In genomic region chr9:78038755-78039489, GRCm38 (mm10) we compare ENCODE assay signal across 8 mouse cellular contexts. TPM values are rescaled to one million over a fixed set of nuclear protein-coding genes. Genes with fewer than 3 reads are reported as not detected.
DNase-seq lines count a peak whose midpoint lies in the region; ATAC-seq lines count a peak whose summit lies in the region.

No protein-coding gene starts in this region.

- ATAC-seq in hindbrain, embryonic 12.5 days (ENCODE audit: low FRiP score), result peak; percentile 56; the same call in 1 of the 2 replicates

- no peak overlapping the region for H3K4me3 ChIP-seq in hindbrain, embryonic 12.5 days

- 42% methylated on average over 18 of the region's 18 CpGs for WGBS in hindbrain, embryonic 12.5 days

- H3K27ac ChIP-seq in hindbrain, embryonic 12.5 days, result no peak overlapping the region

- H3K9ac ChIP-seq in hindbrain, embryonic 12.5 days, result no peak overlapping the region

- H3K4me1 ChIP-seq in hindbrain, embryonic 12.5 days, result no peaks in the 10 kb centered on the region

- no peak overlapping the region for H3K4me2 ChIP-seq in hindbrain, embryonic 12.5 days (replicated peaks)

- DNase-seq in NIH3T3 (ENCODE audit: low read depth), result peak; percentile 92
- DNase-seq in cerebellum, adult 9-10 months, result peak; percentile 57
- peak; percentile 55 to 76 for DNase-seq in frontal cortex, postnatal 14 days (ENCODE audit: low spot score in 2 of 2)
- DNase-seq in layer of hippocampus, adult 9-11 months, result peak; percentile 65
- DNase-seq in lung, postnatal 10 days, result peak; percentile 87
- peak; percentile 63 for DNase-seq in retina, adult 2 months (ENCODE audit: low read depth, low spot score)
- peak; percentile 77 for DNase-seq in thymus, postnatal 25 days

- H3K9me3 ChIP-seq in hindbrain, embryonic 12.5 days (replicated peaks), result no peaks in the 10 kb centered on the region

- no peaks in the 10 kb centered on the region for H3K36me3 ChIP-seq in hindbrain, embryonic 12.5 days

- no peaks in the 10 kb centered on the region for H3K27me3 ChIP-seq in hindbrain, embryonic 12.5 days

RNA-seq across cellular contexts. Expression of gene Gcm1, which starts 12.8 kb away (rescaled TPM):
- not detected in 2 replicates for polyA plus RNA-seq in hindbrain, embryonic 12.5 days (2016; fragmentation: Nextera tagmentation; extraction: Ambion mirVana)
